Mouse (Mus musculus): ENCODE measurements at regions not wholly inside any gene's neighbourhood (a gene's known extent, or its start where the extent isn't known, plus 50 kb on each side); places are given as distances from the start of the nearest gene placed in this dataset.

GRCm38 (mm10) chr15:27270203-27270602 lies 196.3 kb upstream of the Ank start:
- DNase-seq (ENCODE audit: low spot score in 2 of 2) = no peak

- DNase-seq (ENCODE audit: low spot score in 2 of 2) = no peak
Observed at GRCm38 (mm10) chr15:27282279-27282678, 184.2 kb upstream of the Ank start.

- no peak for DNase-seq (ENCODE audit: low spot score in 2 of 2)
Observed at GRCm38 (mm10) chr15:27303856-27304255, 162.6 kb upstream of the Ank start.

GRCm38 (mm10) chr15:27304256-27304655 lies 162.2 kb upstream of the Ank start:
- no peak for DNase-seq (ENCODE audit: low spot score in 2 of 2)

- DNase-seq (ENCODE audit: low spot score in 2 of 2) = no peak
Observed at GRCm38 (mm10) chr15:27305035-27305434, 161.4 kb upstream of the Ank start.

- DNase-seq (ENCODE audit: low spot score in 2 of 2) = no peak
Observed at GRCm38 (mm10) chr15:27308639-27309038, 157.8 kb upstream of the Ank start.

GRCm38 (mm10) chr15:27315964-27316745 lies 150.3 kb upstream of the Ank start:
- DNase-seq (ENCODE audit: low spot score in 2 of 2) = no peak

- DNase-seq (ENCODE audit: low spot score in 2 of 2) = no peak
Observed at GRCm38 (mm10) chr15:27316746-27317129, 149.7 kb upstream of the Ank start.

GRCm38 (mm10) chr15:27321915-27322665 lies 144.4 kb upstream of the Ank start:
- peak; percentile 65 to 76 for DNase-seq (ENCODE audit: low spot score in 2 of 2)

GRCm38 (mm10) chr15:27325847-27326548 lies 140.5 kb upstream of the Ank start:
- peak; percentile 85 to 89 for DNase-seq (ENCODE audit: low spot score in 2 of 2)

- peak; percentile 18 to 32 for DNase-seq (ENCODE audit: low spot score in 2 of 2)
Observed at GRCm38 (mm10) chr15:27326549-27326876, 140.0 kb upstream of the Ank start.

- DNase-seq (ENCODE audit: low spot score in 2 of 2) = no peak
Observed at GRCm38 (mm10) chr15:27327744-27328143, 138.7 kb upstream of the Ank start.

- DNase-seq (ENCODE audit: low spot score in 2 of 2) = no peak
Observed at GRCm38 (mm10) chr15:27328441-27328840, 138.0 kb upstream of the Ank start.

- no peak for DNase-seq (ENCODE audit: low spot score in 2 of 2)
Observed at GRCm38 (mm10) chr15:27340070-27340469, 126.4 kb upstream of the Ank start.

- no peak for DNase-seq (ENCODE audit: low spot score in 2 of 2)
Observed at GRCm38 (mm10) chr15:27341518-27341976, 124.9 kb upstream of the Ank start.

- DNase-seq (ENCODE audit: low spot score in 2 of 2) = peak; percentile 37 to 39
Observed at GRCm38 (mm10) chr15:27358441-27358840, 108.0 kb upstream of the Ank start.

- no peak for DNase-seq (ENCODE audit: low spot score in 2 of 2)
Observed at GRCm38 (mm10) chr15:27359271-27359670, 107.2 kb upstream of the Ank start.

- DNase-seq (ENCODE audit: low spot score in 2 of 2) = no peak
Observed at GRCm38 (mm10) chr15:27374517-27374916, 92.0 kb upstream of the Ank start.

GRCm38 (mm10) chr15:27378601-27379094 lies 87.8 kb upstream of the Ank start:
- no peak for DNase-seq (ENCODE audit: low spot score in 2 of 2)

- no peak for DNase-seq (ENCODE audit: low spot score in 2 of 2)
Observed at GRCm38 (mm10) chr15:27380436-27380945, 86.0 kb upstream of the Ank start.

GRCm38 (mm10) chr15:27381565-27381964 lies 84.9 kb upstream of the Ank start:
- DNase-seq (ENCODE audit: low spot score in 2 of 2) = no peak

- no peak for DNase-seq (ENCODE audit: low spot score in 2 of 2)
Observed at GRCm38 (mm10) chr15:27390567-27390966, 75.9 kb upstream of the Ank start.
